Mouse (Mus musculus) thymus, postnatal 36 days (tissue): ENCODE data around the gene Ikbke.
"Not testable (repeated sequence)": the region's sequence is repeated elsewhere in the genome, so short reads cannot be mapped to it uniquely, and the experiment has no call there.

ENCODE experiments used
- DNase-seq, 2 experiments: peaks; one replicate each; pipeline ENCODE4 v3.0.0; 2022; ENCODE audit warnings: mixed read lengths in 2 of 2

Ikbke gene

GRCm38 (mm10) chr1:131280280-131280679 lies 874 bp upstream of the Ikbke start:
- DNase-seq, result peak; percentile 43 to 66

GRCm38 (mm10) chr1:131278606-131279455 lies 575 bp downstream of the Ikbke start:
- peak; percentile 44 to 67 for DNase-seq

GRCm38 (mm10) chr1:131276831-131277230 lies 2.6 kb downstream of the Ikbke start:
- DNase-seq, result no peak

- DNase-seq, result no peak
Measured at GRCm38 (mm10) chr1:131275577-131275976, 3.8 kb downstream of the Ikbke start.

- DNase-seq, result peak in 1 of 2 experiments; percentile 23
Measured at GRCm38 (mm10) chr1:131274725-131275539, 4.5 kb downstream of the Ikbke start.

- peak; percentile 74 to 76 for DNase-seq
Measured at GRCm38 (mm10) chr1:131269797-131270578, 9.4 kb downstream of the Ikbke start.

GRCm38 (mm10) chr1:131268776-131269175 lies 10.6 kb downstream of the Ikbke start:
- DNase-seq, result no peak

- no peak for DNase-seq
Measured at GRCm38 (mm10) chr1:131263905-131264304, 15.5 kb downstream of the Ikbke start.

- peak; percentile 62 to 64 for DNase-seq
Measured at GRCm38 (mm10) chr1:131260309-131260656, 19.1 kb downstream of the Ikbke start.

GRCm38 (mm10) chr1:131259632-131260308 lies 19.6 kb downstream of the Ikbke start:
- no peak for DNase-seq

GRCm38 (mm10) chr1:131257288-131257687 lies 22.1 kb downstream of the Ikbke start:
- DNase-seq, result no peak

- not testable (repeated sequence) for DNase-seq
Measured at GRCm38 (mm10) chr1:131252516-131253250, 26.7 kb downstream of the Ikbke start.

- DNase-seq, result no peak
Measured at GRCm38 (mm10) chr1:131246433-131247395, 32.7 kb downstream of the Ikbke start.

- peak; percentile 40 to 45 for DNase-seq
Measured at GRCm38 (mm10) chr1:131245926-131246325, 33.5 kb downstream of the Ikbke start.

GRCm38 (mm10) chr1:131245089-131245856 lies 34.1 kb downstream of the Ikbke start, which contains the start of gene Rassf5:
Gene Rassf5 (minus strand): TSS chr1:131245258.
- peak; percentile 35 to 48 for DNase-seq

GRCm38 (mm10) chr1:131244536-131245088 lies 34.8 kb downstream of the Ikbke start:
- DNase-seq, result peak in 1 of 2 experiments; percentile 8

- no peak for DNase-seq
Measured at GRCm38 (mm10) chr1:131242956-131243355, 36.5 kb downstream of the Ikbke start.

- DNase-seq, result no peak
Measured at GRCm38 (mm10) chr1:131239576-131240193, 39.7 kb downstream of the Ikbke start.

GRCm38 (mm10) chr1:131238931-131239381 lies 40.5 kb downstream of the Ikbke start:
- no peak for DNase-seq
